Mouse (Mus musculus): ENCODE measurements around the gene Atxn7l3.

DNA sequence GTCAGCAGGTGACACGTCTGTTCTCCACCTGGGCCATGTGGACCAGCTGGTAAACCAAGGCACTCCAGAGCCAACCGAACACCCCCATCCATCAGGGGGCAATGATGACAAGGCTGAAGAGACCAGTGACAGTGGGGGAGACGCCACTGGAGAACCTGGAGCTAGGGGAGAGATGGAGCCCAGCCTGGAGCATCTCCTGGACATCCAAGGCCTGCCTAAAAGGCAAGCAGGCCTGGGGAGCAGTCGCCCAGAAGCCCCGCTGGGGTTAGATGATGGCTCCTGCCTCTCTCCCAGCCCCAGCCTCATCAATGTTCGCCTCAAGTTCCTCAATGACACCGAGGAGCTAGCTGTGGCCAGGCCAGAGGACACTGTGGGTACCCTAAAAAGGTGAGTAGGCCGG lies 8.9 kb downstream of the Atxn7l3 start:
- TF ChIP-seq CTCF (IDR thresholded peaks at IDR 0.05; ENCODE audit: low read depth) (no peak), EP300 (IDR thresholded peaks at IDR 0.05; ENCODE audit: low read depth) (no peak)

Data from liver, postnatal 0 days (tissue).